Mouse (Mus musculus): ENCODE data around the gene Plxnb3. TPM values are rescaled to one million over a fixed set of nuclear protein-coding genes. Genes with fewer than 3 reads are reported as not detected.
A peak's percentile ranks its signal among the peaks of the same experiment; 100 is the strongest.

The Plxnb3 gene
- polyA plus RNA-seq, 1 experiment from 2014 or later = 0.27 TPM

DNA sequence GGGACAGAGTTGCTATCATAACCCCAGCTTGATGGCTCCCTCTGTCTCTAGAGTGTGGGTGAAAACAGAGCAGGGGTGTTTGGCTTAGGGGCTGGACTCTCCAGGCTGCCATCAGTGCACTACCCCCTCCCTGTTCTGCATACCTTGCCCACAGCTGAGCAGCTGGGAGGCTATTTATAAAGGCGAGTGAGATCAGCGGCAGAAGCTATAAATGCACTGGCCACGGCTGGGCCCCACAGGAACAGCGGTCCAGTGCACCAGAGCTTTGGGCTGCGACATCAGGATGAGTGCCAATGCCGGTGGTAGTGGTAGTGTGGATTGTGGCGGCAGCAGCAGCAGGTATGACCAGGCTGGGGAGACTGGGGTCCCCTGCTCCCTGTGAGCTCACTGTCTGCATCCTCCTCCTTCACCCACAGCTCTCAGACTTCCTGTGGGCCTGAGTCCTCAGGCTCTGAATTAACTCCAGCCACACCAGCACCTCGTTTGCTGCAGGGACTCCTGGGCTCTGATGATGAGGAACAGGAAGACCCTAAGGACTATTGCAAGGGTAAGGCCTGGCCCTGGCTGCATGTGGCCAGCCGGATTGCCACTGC, 17.4 kb downstream of the Plxnb3 start, which contains the start of gene Srpk3:
Gene Srpk3, plus strand, starts transcription at position 238 of the 593 bp plus-strand sequence.
- H3K9ac ChIP-seq (ENCODE audit: low read depth, low read length) = no peak within 1 kb of the TSS
- no peak within 1 kb of the TSS for H3K4me2 ChIP-seq (replicated peaks; ENCODE audit: low read depth, low read length)
- 0 out of 2 replicates have a peak, but pooled peaks cover 7% of the 10 kb centered on the region for H3K4me1 ChIP-seq (ENCODE audit: control insufficient read depth, insufficient read depth, low read length)
- WGBS = 38% methylated on average over 9 of the region's 9 CpGs
- no peaks in the 10 kb centered on the region; the same call in 1 of the 2 replicates for H3K27me3 ChIP-seq (ENCODE audit: control insufficient read depth, insufficient read depth, low read length)
- ATAC-seq (ENCODE audit: low FRiP score, low TSS enrichment) = peak; percentile 53; the same call in 1 of the 2 replicates
- H3K27ac ChIP-seq (ENCODE audit: low read depth, low read length) = no peak within 1 kb of the TSS
- H3K4me3 ChIP-seq (ENCODE audit: low read length) = no peak within 1 kb of the TSS
- H3K36me3 ChIP-seq (ENCODE audit: control insufficient read depth, insufficient read depth, low read length) = peaks cover 5% of the 10 kb centered on the region; the same call in 1 of the 2 replicates
- no peaks in the 10 kb centered on the region for H3K9me3 ChIP-seq (ENCODE audit: control insufficient read depth, low read length)

DNA sequence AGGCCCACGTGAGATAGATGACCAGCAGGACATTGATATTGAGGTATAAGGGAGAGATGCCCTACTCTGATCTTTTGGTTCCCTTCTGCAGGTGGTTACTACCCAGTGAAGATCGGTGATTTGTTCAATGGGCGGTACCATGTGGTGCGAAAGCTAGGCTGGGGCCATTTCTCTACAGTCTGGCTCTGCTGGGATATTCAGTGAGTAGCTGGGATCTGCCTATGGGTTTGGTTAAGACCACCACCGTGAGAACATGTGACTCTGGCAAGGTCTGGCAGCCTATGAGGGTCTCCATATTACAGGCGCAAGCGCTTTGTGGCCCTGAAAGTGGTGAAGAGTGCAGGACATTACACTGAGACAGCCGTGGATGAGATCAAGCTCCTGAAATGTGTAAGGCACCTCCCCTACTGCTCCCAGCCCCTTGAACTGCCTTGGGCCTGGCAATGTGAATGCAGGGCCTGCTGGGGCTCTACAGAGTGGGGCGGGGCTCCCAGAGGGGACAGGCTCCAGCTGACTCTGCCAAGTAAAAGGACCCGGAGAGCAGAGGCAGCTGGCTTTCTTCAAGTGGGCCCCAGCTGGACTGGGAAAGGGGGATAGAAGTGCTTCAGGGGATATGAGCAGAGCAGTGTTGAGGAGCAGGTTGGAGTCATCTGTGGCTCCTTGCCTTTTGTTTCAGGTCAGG, 18.1 kb downstream of the Plxnb3 start:
- Histone ChIP-seq H3K9me3 (ENCODE audit: control insufficient read depth, low read length) (no peaks in the 10 kb centered on the region), H3K36me3 (ENCODE audit: control insufficient read depth, insufficient read depth, low read length) (peaks cover 11% of the 10 kb centered on the region; the same call in 1 of the 2 replicates), H3K4me2 (replicated peaks; ENCODE audit: low read depth, low read length) (no peak overlapping the region), H3K9ac (ENCODE audit: low read depth, low read length) (no peak overlapping the region), H3K4me3 (ENCODE audit: low read length) (no peak overlapping the region), H3K4me1 (ENCODE audit: control insufficient read depth, insufficient read depth, low read length) (0 out of 2 replicates have a peak, but pooled peaks cover 7% of the 10 kb centered on the region), H3K27ac (ENCODE audit: low read depth, low read length) (no peak overlapping the region), H3K27me3 (ENCODE audit: control insufficient read depth, insufficient read depth, low read length) (no peaks in the 10 kb centered on the region; the same call in 1 of the 2 replicates)
- WGBS = 69% methylated on average over 10 of the region's 10 CpGs
- peak; percentile 77 for ATAC-seq (ENCODE audit: low FRiP score, low TSS enrichment)

DNA sequence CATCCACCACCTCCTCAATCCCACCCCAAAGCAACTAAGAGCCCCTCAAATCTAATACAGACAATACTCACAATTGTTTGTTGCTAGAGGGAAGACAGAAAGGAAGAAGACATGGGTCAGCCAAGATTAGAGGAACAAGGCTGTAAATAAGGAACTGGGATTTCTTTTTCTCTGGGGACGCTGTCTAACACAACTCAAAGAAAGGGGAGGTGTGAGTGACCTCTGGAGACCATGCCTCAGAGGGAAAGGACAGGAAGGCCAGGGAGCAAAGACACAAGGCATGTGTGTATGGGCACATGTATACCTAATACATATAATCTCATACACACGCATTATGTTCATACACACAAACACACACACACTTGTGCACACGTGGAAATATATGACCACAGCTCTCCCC, 25.3 kb downstream of the Plxnb3 start:
- ATAC-seq (ENCODE audit: low FRiP score, low TSS enrichment) = no peak
- WGBS = 98% methylated on average over 3 of the region's 3 CpGs

DNA sequence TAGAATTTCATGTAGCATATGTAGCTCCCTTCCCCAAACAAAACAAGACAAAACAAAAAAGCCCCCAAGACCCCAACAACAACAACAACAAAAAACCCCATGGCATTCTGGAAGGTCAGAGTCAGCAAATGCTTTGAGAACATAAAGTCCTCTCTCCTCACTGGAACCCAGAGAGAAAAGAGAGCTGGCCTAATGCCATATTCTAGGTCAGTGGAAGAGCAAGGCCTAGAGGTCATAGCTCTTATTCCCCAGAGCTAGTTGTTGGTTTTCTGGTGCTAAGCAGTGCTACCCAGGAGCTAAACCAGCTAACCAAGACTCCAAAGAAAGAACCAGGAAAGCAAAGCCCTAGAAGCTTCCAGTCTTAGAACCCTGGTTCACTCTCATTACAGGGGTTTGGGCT, 28.8 kb downstream of the Plxnb3 start:
- Histone ChIP-seq H3K4me1 (ENCODE audit: control insufficient read depth, insufficient read depth, low read length) (no peaks in the 10 kb centered on the region), H3K9ac (ENCODE audit: low read depth, low read length) (peak overlapping the region; percentile 76), H3K4me3 (ENCODE audit: low read length) (peak overlapping the region; percentile 61), H3K27ac (ENCODE audit: low read depth, low read length) (peak overlapping the region; percentile 85; the same call in 1 of the 2 replicates), H3K9me3 (ENCODE audit: control insufficient read depth, low read length) (no peaks in the 10 kb centered on the region), H3K4me2 (replicated peaks; ENCODE audit: low read depth, low read length) (peak overlapping the region; percentile 52), H3K27me3 (ENCODE audit: control insufficient read depth, insufficient read depth, low read length) (no peaks in the 10 kb centered on the region), H3K36me3 (ENCODE audit: control insufficient read depth, insufficient read depth, low read length) (peaks cover 16% of the 10 kb centered on the region)
- no peak for ATAC-seq (ENCODE audit: low FRiP score, low TSS enrichment)

More for the DNA sequence above, 25.3 kb downstream of the Plxnb3 start:
- H3K27ac ChIP-seq (ENCODE audit: low read depth, low read length) = no peak overlapping the region
- H3K4me1 ChIP-seq (ENCODE audit: control insufficient read depth, insufficient read depth, low read length) = no peaks in the 10 kb centered on the region
- H3K27me3 ChIP-seq (ENCODE audit: control insufficient read depth, insufficient read depth, low read length) = no peaks in the 10 kb centered on the region; the same call in 1 of the 2 replicates
- H3K4me3 ChIP-seq (ENCODE audit: low read length) = no peak overlapping the region
- H3K4me2 ChIP-seq (replicated peaks; ENCODE audit: low read depth, low read length) = no peak overlapping the region
- no peak overlapping the region for H3K9ac ChIP-seq (ENCODE audit: low read depth, low read length)
- H3K36me3 ChIP-seq (ENCODE audit: control insufficient read depth, insufficient read depth, low read length) = peaks cover 24% of the 10 kb centered on the region; the same call in 1 of the 2 replicates
- H3K9me3 ChIP-seq (ENCODE audit: control insufficient read depth, low read length) = no peaks in the 10 kb centered on the region

DNA sequence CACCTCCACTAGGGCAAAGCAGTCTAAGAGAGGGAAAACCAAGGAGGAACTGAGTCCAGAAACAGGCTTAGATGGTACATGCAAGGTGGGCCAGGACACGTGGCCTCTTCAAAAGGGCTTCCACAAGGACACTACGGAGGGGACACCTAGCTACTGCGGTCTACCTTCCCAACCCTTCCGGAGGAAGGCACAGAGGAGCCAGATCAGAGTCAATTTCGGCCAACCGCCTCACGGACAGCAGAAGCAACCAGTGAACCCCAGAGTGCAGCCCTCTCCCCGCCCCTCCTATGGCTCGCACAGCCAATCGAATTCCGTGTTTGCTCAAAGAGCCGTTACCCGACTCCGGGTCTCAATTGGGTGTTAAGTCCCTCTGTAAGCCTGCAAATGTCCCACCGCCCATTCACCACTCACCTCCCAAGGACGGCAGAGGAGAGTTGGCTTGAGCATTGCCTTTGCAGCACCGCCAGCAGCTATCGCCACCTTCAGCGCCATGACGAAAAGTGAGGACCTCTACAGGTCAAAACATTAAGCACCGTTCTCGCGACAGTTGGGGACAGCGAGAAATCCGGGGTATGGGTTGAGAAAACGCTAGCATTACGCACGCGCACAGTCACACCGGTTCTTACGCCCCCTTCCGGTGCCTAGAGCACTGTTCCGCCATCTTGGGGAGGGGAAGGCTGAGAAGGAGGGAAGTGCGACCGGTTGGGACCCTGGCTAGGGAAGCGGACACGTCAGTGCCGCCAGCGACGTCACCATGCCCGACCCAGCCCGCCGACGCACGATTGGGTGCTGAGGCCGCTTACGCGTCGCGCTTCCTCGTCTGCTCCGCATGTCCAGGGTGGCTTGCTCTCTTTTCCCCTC, 29.7 kb downstream of the Plxnb3 start, which contains the start of the genes Idh3g and Ssr4:
Gene Idh3g, minus strand, starts transcription at position 534 of the 861 bp plus-strand sequence.
Gene Ssr4, plus strand, starts transcription at position 665 of the 861 bp plus-strand sequence.
- H3K4me1 ChIP-seq (ENCODE audit: control insufficient read depth, insufficient read depth, low read length) = no peaks in the 10 kb centered on the region
- H3K27ac ChIP-seq (ENCODE audit: low read depth, low read length) = peak within 1 kb of the TSS; percentile 85
- WGBS = 30% methylated on average over 52 of the region's 52 CpGs
- peak within 1 kb of the TSS; percentile 76 for H3K9ac ChIP-seq (ENCODE audit: low read depth, low read length)
- H3K4me3 ChIP-seq (ENCODE audit: low read length) = peak within 1 kb of the TSS; percentile 61
- peak within 1 kb of the TSS; percentile 62 for H3K4me2 ChIP-seq (replicated peaks; ENCODE audit: low read depth, low read length)
- H3K36me3 ChIP-seq (ENCODE audit: control insufficient read depth, insufficient read depth, low read length) = peaks cover 21% of the 10 kb centered on the region
- ATAC-seq (ENCODE audit: low FRiP score, low TSS enrichment) = peak; percentile 96
- no peaks in the 10 kb centered on the region for H3K9me3 ChIP-seq (ENCODE audit: control insufficient read depth, low read length)
- H3K27me3 ChIP-seq (ENCODE audit: control insufficient read depth, insufficient read depth, low read length) = no peaks in the 10 kb centered on the region

DNA sequence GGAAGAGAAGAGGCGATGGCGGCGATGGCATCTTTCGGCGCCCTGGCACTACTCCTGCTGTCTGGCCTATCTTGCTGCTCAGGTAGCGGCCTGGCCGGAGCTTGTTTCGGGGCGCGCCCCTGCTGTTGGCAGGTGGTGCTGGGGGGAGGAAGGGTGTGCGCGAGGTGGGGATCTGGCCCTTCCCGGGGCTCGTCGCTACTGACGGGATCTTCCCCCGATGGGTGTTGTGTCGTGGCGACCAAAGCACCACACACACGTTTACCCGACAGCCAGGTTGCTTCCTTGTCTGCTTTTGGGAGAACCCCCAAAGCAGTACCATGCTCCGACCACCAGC, 30.3 kb downstream of the Plxnb3 start:
- WGBS = 27% methylated on average over 20 of the region's 22 CpGs
- Histone ChIP-seq H3K9ac (ENCODE audit: low read depth, low read length) (peak overlapping the region; percentile 76), H3K4me1 (ENCODE audit: control insufficient read depth, insufficient read depth, low read length) (no peaks in the 10 kb centered on the region), H3K27me3 (ENCODE audit: control insufficient read depth, insufficient read depth, low read length) (no peaks in the 10 kb centered on the region), H3K4me2 (replicated peaks; ENCODE audit: low read depth, low read length) (peak overlapping the region; percentile 62), H3K36me3 (ENCODE audit: control insufficient read depth, insufficient read depth, low read length) (peaks cover 16% of the 10 kb centered on the region), H3K27ac (ENCODE audit: low read depth, low read length) (peak overlapping the region; percentile 47; the same call in 1 of the 2 replicates), H3K4me3 (ENCODE audit: low read length) (peak overlapping the region; percentile 61), H3K9me3 (ENCODE audit: control insufficient read depth, low read length) (no peaks in the 10 kb centered on the region)
- ATAC-seq (ENCODE audit: low FRiP score, low TSS enrichment) = peak; percentile 2

DNA sequence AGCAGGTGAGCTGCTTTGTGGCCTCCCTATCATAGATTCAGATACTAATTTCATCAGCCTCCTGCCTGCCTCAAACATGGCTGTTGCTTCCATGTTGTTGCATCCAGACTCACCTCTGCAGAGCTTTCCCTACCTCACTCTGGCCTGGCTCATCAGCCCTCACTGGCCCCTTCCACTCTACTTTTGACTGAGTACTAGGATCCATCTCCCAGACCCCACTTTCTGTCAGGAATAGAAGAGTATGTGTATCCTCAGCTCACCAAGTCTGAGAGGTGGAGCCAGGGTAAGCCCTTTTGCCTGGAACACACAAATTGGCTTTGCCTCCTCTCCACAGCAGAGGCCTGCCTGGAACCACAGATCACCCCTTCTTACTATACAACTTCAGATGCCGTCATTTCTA, 31.6 kb downstream of the Plxnb3 start:
- no peak overlapping the region for H3K9ac ChIP-seq (ENCODE audit: low read depth, low read length)
- no peaks in the 10 kb centered on the region for H3K27me3 ChIP-seq (ENCODE audit: control insufficient read depth, insufficient read depth, low read length)
- WGBS = 95% methylated on average over 1 of the region's 1 CpGs

DNA sequence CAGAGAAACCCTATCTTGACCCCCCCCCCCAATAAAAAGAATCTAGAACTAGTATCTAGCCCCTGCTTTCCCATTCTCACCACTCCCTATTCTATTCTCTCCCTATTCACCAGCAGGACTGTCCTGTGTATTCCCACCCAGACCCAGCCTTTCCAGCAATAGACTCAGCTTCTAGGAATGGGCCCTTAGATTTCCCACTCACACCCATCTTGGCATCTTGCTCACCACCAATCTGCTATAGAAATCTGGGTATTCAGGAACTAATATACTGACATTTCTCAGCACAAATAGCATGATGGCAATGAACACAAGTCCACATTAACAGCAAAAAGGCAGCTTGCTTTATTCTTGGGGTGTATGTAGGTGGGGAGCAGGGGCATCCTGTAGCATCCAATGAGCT, 36.1 kb downstream of the Plxnb3 start:
- no peaks in the 10 kb centered on the region for H3K4me1 ChIP-seq (ENCODE audit: control insufficient read depth, insufficient read depth, low read length)
- peaks cover 16% of the 10 kb centered on the region for H3K36me3 ChIP-seq (ENCODE audit: control insufficient read depth, insufficient read depth, low read length)
- no peaks in the 10 kb centered on the region for H3K9me3 ChIP-seq (ENCODE audit: control insufficient read depth, low read length)
- no peak overlapping the region for H3K27ac ChIP-seq (ENCODE audit: low read depth, low read length)
- H3K4me2 ChIP-seq (replicated peaks; ENCODE audit: low read depth, low read length) = no peak overlapping the region
- ATAC-seq (ENCODE audit: low FRiP score, low TSS enrichment) = no peak
- H3K4me3 ChIP-seq (ENCODE audit: low read length) = no peak overlapping the region
- H3K9ac ChIP-seq (ENCODE audit: low read depth, low read length) = no peak overlapping the region
- H3K27me3 ChIP-seq (ENCODE audit: control insufficient read depth, insufficient read depth, low read length) = no peaks in the 10 kb centered on the region

More for the DNA sequence above, 31.6 kb downstream of the Plxnb3 start:
- no peak for ATAC-seq (ENCODE audit: low FRiP score, low TSS enrichment)
- Histone ChIP-seq H3K27ac (ENCODE audit: low read depth, low read length) (no peak overlapping the region), H3K4me3 (ENCODE audit: low read length) (no peak overlapping the region; the same call in 1 of the 2 replicates), H3K36me3 (ENCODE audit: control insufficient read depth, insufficient read depth, low read length) (peaks cover 16% of the 10 kb centered on the region), H3K9me3 (ENCODE audit: control insufficient read depth, low read length) (no peaks in the 10 kb centered on the region), H3K4me2 (replicated peaks; ENCODE audit: low read depth, low read length) (peak overlapping the region; percentile 62), H3K4me1 (ENCODE audit: control insufficient read depth, insufficient read depth, low read length) (no peaks in the 10 kb centered on the region)
